Mouse (Mus musculus): ENCODE results near the gene Nr6a1.

- TF ChIP-seq POLR2A (IDR thresholded peaks at IDR 0.05; ENCODE audit: low read depth, low read length) (no peak), CTCF (IDR thresholded peaks at IDR 0.05; ENCODE audit: extremely low read depth, insufficient read depth, insufficient read length, insufficient replicate concordance) (no peak)
Observed at GRCm38 (mm10) chr2:38973701-38974100, 46.2 kb upstream of the Nr6a1 start.
